Mouse (Mus musculus) forebrain, postnatal 0 days (tissue): ENCODE measurements around the gene Orai2. TPM values are rescaled to one million over a fixed set of nuclear protein-coding genes. Genes with fewer than 3 reads are reported as not detected.
"Not testable (repeated sequence)": the region's sequence is repeated elsewhere in the genome, so short reads cannot be mapped to it uniquely, and the experiment has no call there.

Experiments used
- ATAC-seq: fragments of 200-750 bp; cut with Nextera tagmentation; 2 replicates; pipeline ENCODE4 v1.8.0; 2017; ENCODE audit warnings: mild to moderate bottlenecking, moderate library complexity
- DNase-seq: peaks from one replicate; pipeline ENCODE4 v3.0.0-alpha.2; 2015
- H3K27ac ChIP-seq: fragments of 300-500 bp; sonication (generic); 2 replicates; pipeline ENCODE4 v1.5.1; 2014; ENCODE audit warnings: low read depth, mild to moderate bottlenecking, antibody characterized with exemption, low read length, moderate library complexity, mixed read lengths
- H3K27me3 ChIP-seq: fragments of 300-500 bp; sonication (generic); 2 replicates; pipeline ENCODE4 v1.6.1; 2014; ENCODE audit warnings: mild to moderate bottlenecking, low read length, mixed read lengths; ENCODE audit not compliant: insufficient read depth
- H3K36me3 ChIP-seq: fragments of 300-500 bp; sonication (generic); 2 replicates; pipeline ENCODE4 v1.6.1; 2014; ENCODE audit warnings: mild to moderate bottlenecking, moderate library complexity; ENCODE audit not compliant: insufficient read depth
- H3K4me1 ChIP-seq: fragments of 300-500 bp; sonication (generic); 2 replicates; pipeline ENCODE4 v1.6.1; 2014; ENCODE audit warnings: antibody characterized with exemption; ENCODE audit not compliant: insufficient read depth
- H3K4me2 ChIP-seq: fragments of 300-500 bp; sonication (generic); 2 replicates; pipeline ENCODE4 v1.6.1; 2014; ENCODE audit warnings: low read depth, mild to moderate bottlenecking, moderate library complexity
- H3K4me3 ChIP-seq: fragments of 300-500 bp; sonication (generic); 2 replicates; pipeline ENCODE4 v1.5.1; 2014; ENCODE audit warnings: low read depth, low read length, mixed read lengths
- H3K9ac ChIP-seq: fragments of 300-500 bp; sonication (generic); 2 replicates; pipeline ENCODE4 v1.6.1; 2014; ENCODE audit warnings: mild to moderate bottlenecking
- H3K9me3 ChIP-seq: fragments of 300-500 bp; sonication (generic); 2 replicates; pipeline ENCODE4 v1.6.1; 2016; ENCODE audit warnings: low read length
- CTCF ChIP-seq: sonication (generic); IDR thresholded peaks from 2 replicates; pipeline ENCODE4 v1.5.1; 2016; ENCODE audit warnings: antibody characterized with exemption, control low read depth, low read depth
- WGBS: fragments of 180-500 bp; shearing (Covaris S2); extraction: QIAGEN DNeasy Blood & Tissue Kit; methylation state at CpG from one replicate; pipeline ENCODE4 v1.1.7; 2014; 5-methylcytosine and 5-hydroxymethylcytosine counted together
- polyA plus RNA-seq: library from polyadenylated mRNA; unstranded; fragments of >200 nt; fragmentation: Nextera tagmentation; extraction: Ambion mirVana; gene quantifications from 2 replicates; pipeline ENCODE4 v1.2.1, GENCODE M21; 2015
- total RNA-seq: library from RNA; depleted of rRNA; stranded (reverse); fragments of >200 nt; gene quantifications from 2 replicates; pipeline ENCODE4 v1.2.3, GENCODE M21; 2014

Gene Orai2
- total and polyA plus RNA-seq, 2 experiments from 2014 or later = 64.0 to 105 TPM

GRCm38 (mm10) chr5:136163807-136164474, 6.6 kb downstream of the Orai2 start:
- Histone ChIP-seq H3K9ac (no peak overlapping the region), H3K27ac (0 out of 2 replicates have a peak overlapping the region, but pooled peaks have one; percentile 15), H3K4me3 (no peak overlapping the region), H3K4me1 (no peaks in the 10 kb centered on the region), H3K27me3 (no peaks in the 10 kb centered on the region), H3K4me2 (no peak overlapping the region), H3K36me3 (peaks cover 30% of the 10 kb centered on the region), H3K9me3 (no peaks in the 10 kb centered on the region)
- peak; percentile 31 for DNase-seq
- ATAC-seq = peak; percentile 90
- TF ChIP-seq CTCF = no peak
- WGBS = 64% methylated on average over 11 of the region's 11 CpGs

- H3K27ac ChIP-seq, ATAC-seq, H3K4me3 ChIP-seq, DNase-seq, H3K9me3 ChIP-seq, H3K27me3 ChIP-seq, H3K4me2 ChIP-seq, H3K9ac ChIP-seq, H3K4me1 ChIP-seq: not testable (repeated sequence)
- peaks cover 16% of the 10 kb centered on the region; the same call in 1 of the 2 replicates for H3K36me3 ChIP-seq
- 89% methylated on average over 11 of the region's 12 CpGs for WGBS
These were observed 10.4 kb downstream of the Orai2 start for GRCm38 (mm10) chr5:136160084-136160483.

GRCm38 (mm10) chr5:136155399-136155798, 15.1 kb downstream of the Orai2 start:
- DNase-seq (no peak), ATAC-seq (no peak)
- Histone ChIP-seq H3K27ac (no peak overlapping the region), H3K9me3 (no peaks in the 10 kb centered on the region), H3K36me3 (peaks cover 3% of the 10 kb centered on the region; the same call in 1 of the 2 replicates), H3K27me3 (no peaks in the 10 kb centered on the region), H3K4me2 (no peak overlapping the region), H3K4me1 (no peaks in the 10 kb centered on the region), H3K4me3 (no peak overlapping the region), H3K9ac (no peak overlapping the region)
- WGBS = 89% methylated on average over 5 of the region's 5 CpGs
- TF ChIP-seq CTCF = no peak

- no peak for TF ChIP-seq CTCF
- Histone ChIP-seq H3K27ac (no peak overlapping the region), H3K36me3 (peaks cover 2% of the 10 kb centered on the region; the same call in 1 of the 2 replicates), H3K9me3 (no peaks in the 10 kb centered on the region), H3K4me3 (no peak overlapping the region), H3K27me3 (no peaks in the 10 kb centered on the region), H3K4me1 (no peaks in the 10 kb centered on the region), H3K9ac (no peak overlapping the region), H3K4me2 (no peak overlapping the region)
- 68% methylated on average over 8 of the region's 8 CpGs for WGBS
- DNase-seq (no peak), ATAC-seq (no peak)
These were observed 18.1 kb downstream of the Orai2 start for GRCm38 (mm10) chr5:136152365-136152764.

GRCm38 (mm10) chr5:136149134-136149576, 21.4 kb downstream of the Orai2 start:
- H3K9ac ChIP-seq, H3K9me3 ChIP-seq, H3K27ac ChIP-seq, H3K27me3 ChIP-seq, H3K36me3 ChIP-seq, H3K4me3 ChIP-seq, ATAC-seq, H3K4me2 ChIP-seq, DNase-seq, H3K4me1 ChIP-seq: not testable (repeated sequence)
- 76% methylated on average over 5 of the region's 5 CpGs for whole genome bisulfite sequencing

GRCm38 (mm10) chr5:136147704-136148103, 22.8 kb downstream of the Orai2 start:
- no peaks in the 10 kb centered on the region for H3K9me3 ChIP-seq
- no peak overlapping the region for H3K27ac ChIP-seq
- no peak overlapping the region for H3K4me2 ChIP-seq
- TF ChIP-seq CTCF = no peak
- H3K4me3 ChIP-seq = no peak overlapping the region
- ATAC-seq (no peak), DNase-seq (no peak)
- H3K36me3 ChIP-seq = no peaks in the 10 kb centered on the region
- 70% methylated on average over 8 of the region's 8 CpGs for WGBS
- no peaks in the 10 kb centered on the region for H3K4me1 ChIP-seq
- H3K27me3 ChIP-seq = no peaks in the 10 kb centered on the region
- no peak overlapping the region for H3K9ac ChIP-seq

- Histone ChIP-seq H3K4me1 (no peaks in the 10 kb centered on the region), H3K9me3 (no peaks in the 10 kb centered on the region), H3K27me3 (no peaks in the 10 kb centered on the region), H3K9ac (no peak overlapping the region), H3K4me3 (no peak overlapping the region), H3K36me3 (peaks cover 5% of the 10 kb centered on the region), H3K4me2 (no peak overlapping the region), H3K27ac (no peak overlapping the region)
- 69% methylated on average over 1 of the region's 1 CpGs for WGBS
- no peak for TF ChIP-seq CTCF
- no peak for ATAC-seq
- DNase-seq = no peak
These were observed 23.6 kb downstream of the Orai2 start for GRCm38 (mm10) chr5:136146936-136147335.
